Mouse (Mus musculus): Measurements from ENCODE around the gene Ehd3. TPM values are rescaled to one million over a fixed set of nuclear protein-coding genes. Genes with fewer than 3 reads are reported as not detected.

Ehd3 gene
- 10 to 100 TPM; 81.7 to 82.3 TPM for total RNA-seq (2021)

DNA sequence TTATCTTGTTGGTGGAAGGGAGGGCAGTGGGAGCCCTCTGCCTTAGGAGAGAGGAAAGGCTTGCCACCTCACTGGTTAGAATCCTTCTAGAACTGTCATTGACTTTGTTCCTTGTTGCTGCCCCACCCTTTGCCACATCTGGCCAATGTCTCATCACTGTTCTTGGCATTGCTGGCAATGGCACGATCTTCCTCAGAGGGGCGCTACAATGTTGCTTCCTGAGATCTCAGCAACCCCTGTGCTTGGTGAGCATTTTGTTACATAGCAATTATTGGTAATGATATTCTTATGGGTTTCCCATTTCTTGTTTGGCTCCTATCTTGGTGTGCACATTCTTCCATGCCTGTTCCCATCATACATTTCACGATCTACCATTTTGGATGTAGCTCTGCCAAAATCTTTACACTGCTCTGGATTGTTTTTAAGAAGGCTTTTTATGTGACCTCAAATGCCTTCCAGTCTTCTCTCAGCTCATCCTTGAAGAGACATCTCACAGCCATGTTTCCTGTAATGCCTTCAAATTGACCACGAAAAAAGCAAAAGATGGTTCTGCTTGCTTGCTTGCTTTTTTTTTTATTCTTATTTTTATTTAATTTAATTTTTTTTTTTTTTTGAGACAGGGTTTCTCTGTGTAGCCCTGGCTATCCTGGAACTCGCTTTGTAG lies at the start of gene Ehd3:
TSS of gene Ehd3 (plus strand) at position 614 of the 664 bp plus-strand sequence.
- intact Hi-C loops (cut with DNase I) = loop anchor here (2.0 kb wide), 1 partner anchor 79 kb away; no protein-coding TSS in a partner anchor
- DNase-seq (ENCODE audit: low spot score in 2 of 2) = no peak

DNA sequence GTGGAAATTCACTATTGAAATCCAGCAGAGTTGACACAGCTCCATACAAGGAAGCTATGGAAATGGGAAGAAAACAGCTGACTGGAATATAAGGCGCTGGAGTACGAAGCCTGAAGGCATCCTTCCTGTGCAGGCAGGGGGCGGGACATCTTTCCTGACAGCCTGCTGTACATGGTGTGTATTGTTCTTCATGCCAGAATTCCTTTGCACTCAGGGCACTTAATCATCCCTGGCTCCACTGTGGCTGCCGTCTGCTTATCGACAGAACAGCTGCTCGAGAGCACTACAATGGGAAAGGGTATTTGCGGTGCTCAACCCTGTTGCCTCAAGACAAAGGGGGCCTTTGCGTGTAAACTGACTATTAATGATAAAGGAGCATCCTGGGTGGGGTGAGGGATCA lies 33.0 kb upstream of the Ehd3 start:
- peak; percentile 3 to 4 for DNase-seq (ENCODE audit: low spot score in 2 of 2)
- intact Hi-C loops (cut with DNase I) = no loop called here

DNA sequence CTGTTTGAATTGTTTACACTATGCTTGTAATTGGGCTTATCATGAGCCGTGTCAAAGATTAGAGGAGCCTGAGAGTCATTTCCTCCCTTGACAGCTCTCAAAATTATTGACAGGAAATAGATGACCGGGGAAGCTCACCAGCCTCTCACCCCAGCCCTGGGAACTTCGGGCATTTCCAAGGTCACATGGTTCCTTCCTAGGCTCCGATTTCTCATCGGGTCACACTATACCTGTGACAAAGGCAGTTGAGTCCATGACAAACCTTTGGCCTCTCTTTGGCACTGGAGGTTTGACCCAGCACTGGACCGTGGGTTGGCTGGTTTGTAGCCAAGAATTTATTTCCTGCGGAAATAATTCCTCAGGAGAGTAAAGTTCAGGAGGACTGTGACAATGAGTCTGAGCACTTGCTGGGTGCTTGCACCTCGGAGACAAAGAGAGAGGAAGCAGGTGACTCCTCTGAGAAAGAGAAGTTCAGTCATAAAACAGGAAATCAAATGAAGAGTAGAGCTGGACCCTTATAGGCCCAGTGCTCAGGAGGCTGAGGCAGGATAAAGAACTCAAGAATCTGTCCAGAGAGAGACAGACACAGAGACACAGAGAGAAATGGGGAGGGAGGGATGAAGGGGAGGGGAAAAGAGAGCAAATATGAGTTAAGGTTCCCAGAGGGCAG lies 17.2 kb upstream of the Ehd3 start:
- no peak for DNase-seq (ENCODE audit: low spot score in 2 of 2)
- intact Hi-C loops (cut with DNase I) = no loop called here

DNA sequence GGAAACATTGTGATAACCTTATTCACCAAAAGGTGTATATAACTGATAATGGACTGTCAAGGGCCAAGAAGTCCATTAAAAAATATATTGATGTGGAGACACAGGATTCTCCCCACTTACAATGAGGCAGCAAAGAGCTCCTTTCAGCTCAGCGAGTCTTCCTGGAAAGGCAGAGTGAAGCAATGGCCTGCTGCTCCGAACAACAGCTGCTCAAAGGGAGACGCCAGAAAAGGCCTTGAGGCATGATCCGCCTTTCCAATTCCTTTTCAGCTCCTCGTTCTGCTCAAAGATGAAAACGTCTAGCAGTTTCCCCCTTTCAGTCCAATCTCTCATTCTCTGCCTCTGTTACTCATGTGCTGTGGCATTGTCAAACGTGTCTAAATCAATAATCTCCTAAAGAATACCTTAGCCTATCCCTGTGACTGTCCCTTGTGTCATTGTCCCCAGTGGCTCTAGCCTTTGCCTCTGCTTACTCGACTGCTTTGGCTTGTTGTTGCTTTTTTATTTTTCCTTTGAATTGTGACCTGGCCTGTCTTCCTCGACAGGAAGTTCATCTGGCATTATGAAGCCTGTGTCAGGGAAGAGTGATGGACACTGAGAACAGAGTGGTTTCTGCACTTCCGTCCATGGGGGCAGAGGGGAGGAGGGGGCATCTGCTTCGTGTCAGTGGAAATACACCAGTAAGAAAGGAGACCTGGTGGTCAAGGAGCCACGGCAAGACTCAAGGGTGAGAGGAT lies 13.5 kb upstream of the Ehd3 start:
- DNase-seq (ENCODE audit: low spot score in 2 of 2) = no peak
- intact Hi-C loops (cut with DNase I) = no loop called here

DNA sequence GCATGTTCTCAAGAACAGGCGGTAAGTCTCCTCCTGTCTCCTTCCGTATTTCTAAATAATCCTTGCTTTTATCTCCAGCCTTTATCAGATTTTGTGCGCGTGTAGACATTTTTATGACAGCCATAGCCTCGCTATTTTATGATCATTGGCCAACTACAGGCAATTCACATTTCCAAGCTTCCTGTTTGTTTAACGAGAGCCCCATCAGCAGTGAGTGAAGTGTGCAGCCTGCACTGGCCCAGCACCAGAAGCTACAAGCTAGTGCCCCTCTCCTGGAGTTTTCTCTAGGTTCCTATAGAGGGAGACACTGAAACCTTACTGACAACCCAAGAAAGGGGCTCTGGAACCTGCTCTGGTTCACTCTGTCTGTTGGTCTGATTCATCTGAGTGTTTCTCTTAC lies 7.1 kb upstream of the Ehd3 start:
- no peak for DNase-seq (ENCODE audit: low spot score in 2 of 2)
- intact Hi-C loops (cut with DNase I) = no loop called here

DNA sequence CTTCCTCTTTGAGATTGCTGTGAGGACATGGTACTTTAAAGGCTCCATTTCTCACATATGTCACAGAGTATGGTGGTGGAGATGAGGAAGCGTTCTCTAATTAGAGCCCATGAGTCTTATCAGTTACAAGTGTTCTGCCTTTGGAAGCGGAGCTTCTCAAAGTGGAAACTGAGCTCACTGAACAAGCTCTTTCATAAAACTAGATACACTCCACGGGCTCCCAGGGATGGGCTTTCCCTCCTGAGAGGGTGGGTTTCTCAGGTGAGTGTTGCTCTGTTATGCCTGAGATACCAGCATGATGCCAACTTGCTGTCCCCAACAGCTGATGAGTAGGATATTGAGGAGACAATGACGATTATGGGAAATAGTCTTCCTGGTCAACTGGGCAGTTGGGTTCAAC lies 6.2 kb upstream of the Ehd3 start:
- intact Hi-C loops (cut with DNase I) = no loop called here
- DNase-seq (ENCODE audit: low spot score in 2 of 2) = no peak

DNA sequence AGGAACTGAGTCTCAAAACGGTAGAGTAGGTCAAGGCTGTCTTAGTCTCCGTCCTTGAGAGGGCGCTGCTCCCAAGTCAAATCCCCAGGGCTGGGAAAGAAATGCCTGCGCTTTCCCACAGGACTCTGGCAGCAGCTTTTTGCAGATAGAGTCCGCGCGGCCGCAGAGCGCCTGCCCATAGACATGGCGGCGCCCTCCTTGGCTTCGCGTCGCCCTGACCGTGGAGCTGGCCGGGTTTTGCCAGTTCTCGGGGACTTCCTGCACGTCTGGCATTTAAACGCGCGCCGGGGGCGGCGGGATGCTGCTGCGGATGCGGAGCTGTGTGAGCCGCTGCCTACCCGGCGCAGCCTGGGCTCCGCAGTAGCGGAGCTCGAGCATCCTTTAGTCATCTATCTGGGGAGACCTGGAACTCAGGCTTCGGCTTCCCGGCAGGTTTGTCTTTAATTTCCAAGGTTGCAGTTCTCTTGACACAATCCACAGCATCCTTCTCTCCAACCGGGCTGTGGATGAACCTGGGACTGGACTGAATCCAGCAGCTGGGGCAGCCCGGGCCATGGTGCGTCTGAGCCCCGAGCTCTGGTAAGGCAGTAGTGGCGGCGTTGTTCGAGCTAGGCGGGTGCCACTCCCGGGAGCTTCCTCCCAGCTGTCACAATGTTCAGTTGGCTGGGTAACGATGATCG lies 798 bp downstream of the Ehd3 start:
- DNase-seq (ENCODE audit: low spot score in 2 of 2) = peak; percentile 96
- intact Hi-C loops (cut with DNase I) = loop anchor here (2.0 kb wide), 1 partner anchor 78 kb away; no protein-coding TSS in a partner anchor

DNA sequence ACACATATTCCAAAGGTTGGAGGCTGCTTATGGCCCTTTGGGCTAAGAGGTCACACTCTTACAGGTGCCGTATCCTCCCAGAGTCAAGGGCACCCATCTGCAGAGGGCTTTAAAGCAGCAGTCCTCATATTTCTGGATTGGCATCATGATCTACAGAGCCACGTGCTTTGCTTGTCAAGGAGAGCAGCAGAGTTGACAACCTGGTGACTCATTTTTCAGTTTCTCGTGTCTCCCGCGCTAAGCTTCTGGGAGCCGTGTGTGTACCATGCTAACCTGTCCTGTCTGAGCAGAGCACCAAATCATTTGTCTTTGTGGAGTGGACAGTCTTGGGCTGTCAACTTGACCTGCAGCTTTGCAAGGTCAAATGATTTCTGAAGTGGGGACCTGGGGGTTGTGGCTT lies 2.4 kb downstream of the Ehd3 start:
- no peak for DNase-seq (ENCODE audit: low spot score in 2 of 2)
- intact Hi-C loops (cut with DNase I) = no loop called here

DNA sequence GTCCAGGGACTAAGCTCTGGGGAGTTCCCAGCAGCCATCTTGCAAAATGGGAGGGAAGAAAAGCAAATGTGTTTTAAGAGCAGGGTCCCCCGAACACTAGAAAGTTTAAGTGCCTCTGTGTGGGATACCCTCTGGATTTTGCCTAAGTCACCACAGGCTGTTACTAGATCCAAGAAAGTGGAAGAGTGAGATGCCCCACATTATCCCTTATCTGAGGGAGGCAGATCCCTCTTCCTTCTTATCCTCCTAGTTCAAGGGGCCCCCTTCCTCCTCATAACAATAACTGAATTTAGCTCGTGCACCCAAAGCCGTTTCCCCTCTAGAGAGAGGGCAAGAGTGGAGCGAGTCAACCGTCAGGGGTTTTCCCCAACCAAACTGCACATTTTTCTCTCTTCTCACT lies 3.3 kb downstream of the Ehd3 start:
- DNase-seq (ENCODE audit: low spot score in 2 of 2) = no peak
- intact Hi-C loops (cut with DNase I) = no loop called here

DNA sequence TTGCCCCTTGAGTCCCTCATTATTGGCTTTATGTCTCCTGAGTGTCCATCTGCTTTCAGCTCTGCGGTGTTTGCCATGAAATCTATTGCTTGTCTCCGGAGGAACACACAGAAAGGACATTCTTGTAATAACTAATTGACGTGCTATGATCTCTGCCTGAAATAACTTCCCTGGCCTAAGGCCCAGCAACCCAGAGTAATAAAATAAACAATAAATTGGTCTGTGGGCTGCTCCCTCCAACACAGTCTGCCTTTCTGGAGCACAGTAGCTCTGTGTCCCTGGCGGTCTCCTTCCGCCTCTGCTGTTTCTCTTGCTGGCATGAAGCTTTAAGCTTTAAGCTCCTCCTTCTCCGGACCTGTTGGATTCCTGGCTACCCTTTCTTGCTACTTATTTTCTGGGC lies 4.5 kb downstream of the Ehd3 start:
- intact Hi-C loops (cut with DNase I) = no loop called here
- no peak for DNase-seq (ENCODE audit: low spot score in 2 of 2)

DNA sequence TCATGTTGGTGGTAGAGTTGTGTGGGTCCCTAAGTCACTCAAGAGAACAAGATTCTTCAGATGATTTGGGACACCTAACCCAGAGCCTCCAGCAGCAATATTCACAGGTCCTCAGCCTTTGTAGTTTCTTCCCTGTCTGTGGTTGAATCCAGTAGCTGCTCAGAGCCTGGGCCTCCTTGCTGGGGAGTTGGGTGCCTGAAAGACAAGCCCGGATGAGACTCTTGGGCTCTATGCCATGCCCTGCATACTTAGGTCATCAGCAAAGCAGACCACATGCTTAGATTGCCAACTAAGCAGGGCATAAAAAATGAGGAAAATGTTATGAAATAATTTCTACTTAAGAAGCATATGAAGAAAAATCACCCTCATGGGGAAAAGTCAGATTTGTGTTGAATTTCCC lies 6.9 kb downstream of the Ehd3 start:
- intact Hi-C loops (cut with DNase I) = no loop called here
- DNase-seq (ENCODE audit: low spot score in 2 of 2) = no peak

DNA sequence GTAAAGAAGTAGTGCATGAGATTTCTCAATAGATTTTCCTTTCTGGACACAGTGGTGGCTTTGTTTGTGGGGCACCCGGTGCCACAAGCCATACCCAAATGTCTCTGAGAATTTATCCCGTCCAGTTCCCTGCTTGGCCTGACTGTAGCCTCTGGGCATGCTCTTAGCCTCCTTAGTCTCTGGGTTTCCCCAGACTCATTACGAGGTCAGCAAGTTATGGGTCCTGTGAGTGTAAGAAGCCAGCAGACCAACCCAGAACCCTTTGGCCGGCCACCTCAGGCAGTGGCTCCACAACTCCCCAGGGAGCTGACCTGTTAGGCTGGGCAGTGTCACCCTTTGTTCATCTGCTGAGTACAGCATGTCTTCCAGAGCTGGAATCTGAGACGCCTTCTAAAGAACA lies 7.6 kb downstream of the Ehd3 start:
- intact Hi-C loops (cut with DNase I) = no loop called here
- no peak for DNase-seq (ENCODE audit: low spot score in 2 of 2)

DNA sequence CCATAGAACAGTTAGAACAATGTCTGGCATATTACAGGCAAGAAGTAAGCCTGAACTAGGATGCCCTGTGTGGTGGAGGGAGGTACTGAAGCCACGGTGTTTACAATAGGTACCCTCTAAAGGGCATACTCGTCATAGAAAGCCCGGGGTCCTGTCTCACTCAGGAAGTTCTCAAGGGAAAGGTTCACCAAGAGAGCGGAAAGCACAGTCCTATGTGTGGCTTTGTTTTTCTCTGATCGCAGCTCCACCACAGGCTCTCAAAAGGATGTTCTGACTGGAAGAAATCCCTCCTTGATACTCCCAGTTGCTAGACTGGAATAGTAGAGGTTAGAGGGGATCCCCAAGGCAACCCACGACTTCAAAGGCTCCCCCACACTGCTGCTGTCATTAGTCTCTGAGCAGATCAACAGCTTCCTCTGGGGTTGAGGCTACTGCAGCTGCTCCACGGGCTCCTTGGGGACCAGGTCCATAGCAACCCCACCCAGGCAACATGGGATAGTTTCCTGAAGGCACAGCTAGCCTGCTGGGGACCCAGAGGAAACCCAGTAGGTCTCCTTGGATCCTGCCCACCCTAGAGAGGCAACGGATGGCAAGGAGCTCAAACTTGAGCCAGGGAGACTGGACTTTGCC lies 9.2 kb downstream of the Ehd3 start:
- no peak for DNase-seq (ENCODE audit: low spot score in 2 of 2)

DNA sequence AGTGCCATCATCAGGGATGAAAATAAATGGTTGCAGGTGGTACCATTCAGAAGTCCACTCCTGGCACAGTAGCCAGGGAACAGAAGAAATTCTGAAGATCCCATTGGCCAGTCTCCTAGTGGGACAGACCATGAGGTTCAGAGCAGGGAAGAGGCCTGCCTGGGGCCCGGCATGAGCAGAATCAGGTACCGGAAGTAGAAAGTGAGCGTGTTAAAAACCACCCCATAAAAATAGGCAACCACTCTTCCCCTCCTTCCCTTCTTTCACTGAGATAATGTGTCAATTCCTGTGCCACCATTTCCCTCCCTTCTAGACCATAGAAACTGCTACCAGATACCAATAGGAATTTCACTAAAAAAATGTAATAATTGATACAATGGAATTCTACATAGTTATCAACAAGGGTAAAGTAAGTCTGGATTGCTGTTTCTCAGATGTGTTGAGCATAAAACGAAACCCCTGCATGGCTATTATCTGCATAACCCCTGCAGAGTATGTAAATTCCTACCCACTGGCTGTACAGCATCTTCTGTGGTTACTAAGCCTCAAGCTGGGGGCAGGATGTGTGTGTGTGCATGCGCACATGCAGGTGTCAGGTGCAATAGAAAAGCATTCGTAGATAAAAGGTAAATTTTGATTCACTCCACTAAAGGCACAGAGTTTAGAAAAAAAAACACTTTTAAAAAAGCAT lies 10.7 kb downstream of the Ehd3 start:
- intact Hi-C loops (cut with DNase I) = no loop called here
- no peak for DNase-seq (ENCODE audit: low spot score in 2 of 2)

More for the DNA sequence above, 9.2 kb downstream of the Ehd3 start:
- intact Hi-C loops (cut with DNase I) = no loop called here

DNA sequence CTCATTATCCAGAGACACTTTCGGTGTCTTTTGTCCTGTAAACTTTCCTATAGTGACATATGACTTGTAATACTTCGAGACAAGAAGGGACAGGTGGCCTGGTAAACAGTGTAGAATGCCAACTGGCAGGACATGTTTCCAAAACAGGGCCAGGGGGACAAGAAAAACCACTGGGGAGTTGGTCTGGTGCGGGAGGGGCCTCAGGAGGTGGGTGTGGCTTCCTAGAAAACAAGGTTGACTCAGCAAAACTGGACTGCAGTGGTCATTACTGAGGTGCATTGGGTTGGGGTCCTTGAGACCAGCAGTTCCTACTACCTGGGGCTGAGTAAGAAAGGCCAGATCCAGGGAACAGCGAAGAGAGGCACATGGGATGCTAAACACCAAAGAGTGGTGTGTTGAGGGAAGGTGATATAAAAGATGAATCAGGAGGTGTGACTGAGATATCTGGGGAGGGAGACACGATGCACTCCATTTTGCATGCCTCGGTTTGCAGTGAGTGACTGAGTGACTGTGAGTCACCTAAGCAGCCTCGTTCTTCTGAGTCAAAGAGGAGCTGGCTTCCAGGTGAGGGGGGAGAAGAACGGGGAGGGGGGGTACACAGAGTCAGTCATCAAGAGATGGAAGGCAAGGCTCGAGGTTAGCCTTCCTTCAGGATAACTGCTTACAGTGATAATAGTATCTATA lies 13.9 kb downstream of the Ehd3 start:
- DNase-seq (ENCODE audit: low spot score in 2 of 2) = no peak
- intact Hi-C loops (cut with DNase I) = no loop called here

DNA sequence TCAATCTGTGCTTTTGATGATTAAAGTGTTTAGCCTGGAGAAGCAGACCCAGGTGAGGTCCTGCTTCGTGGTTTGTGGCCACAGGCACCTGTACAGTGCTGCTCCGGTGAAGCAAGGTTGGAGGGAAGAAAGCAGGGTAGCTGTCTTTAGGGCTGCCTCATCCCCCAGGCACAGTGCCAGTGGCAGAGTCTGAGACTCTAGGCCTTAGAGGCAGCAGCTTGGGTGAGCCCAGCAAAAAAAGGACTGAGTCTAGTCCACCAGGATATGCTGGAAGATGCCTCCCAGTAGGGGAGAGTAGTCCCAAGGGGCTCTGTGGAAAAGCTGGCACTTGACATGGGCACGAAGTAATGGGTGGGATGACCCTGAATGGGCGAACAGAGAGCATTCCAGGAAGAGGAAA lies 15.0 kb downstream of the Ehd3 start:
- intact Hi-C loops (cut with DNase I) = no loop called here
- DNase-seq (ENCODE audit: low spot score in 2 of 2) = no peak

DNA sequence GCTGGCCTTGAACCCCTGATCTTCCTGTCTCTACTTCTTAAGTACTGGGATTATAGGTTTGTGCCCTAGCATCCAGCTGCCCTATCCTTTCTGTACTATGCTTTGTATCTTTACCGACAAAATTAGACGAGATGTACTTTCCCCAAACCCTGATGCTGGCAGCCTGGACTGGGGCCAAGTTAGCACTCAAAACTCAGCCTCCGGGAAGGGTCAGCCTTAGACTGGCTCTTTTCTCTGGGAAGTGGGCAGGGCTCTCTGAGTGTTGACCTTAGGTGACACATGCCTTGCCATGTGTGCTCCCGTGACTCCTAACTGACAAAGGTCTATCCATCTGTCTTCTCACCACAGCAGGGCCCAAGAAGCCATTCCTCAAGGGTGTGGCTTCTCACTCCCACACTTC lies 16.8 kb downstream of the Ehd3 start:
- intact Hi-C loops (cut with DNase I) = no loop called here
- no peak for DNase-seq (ENCODE audit: low spot score in 2 of 2)

DNA sequence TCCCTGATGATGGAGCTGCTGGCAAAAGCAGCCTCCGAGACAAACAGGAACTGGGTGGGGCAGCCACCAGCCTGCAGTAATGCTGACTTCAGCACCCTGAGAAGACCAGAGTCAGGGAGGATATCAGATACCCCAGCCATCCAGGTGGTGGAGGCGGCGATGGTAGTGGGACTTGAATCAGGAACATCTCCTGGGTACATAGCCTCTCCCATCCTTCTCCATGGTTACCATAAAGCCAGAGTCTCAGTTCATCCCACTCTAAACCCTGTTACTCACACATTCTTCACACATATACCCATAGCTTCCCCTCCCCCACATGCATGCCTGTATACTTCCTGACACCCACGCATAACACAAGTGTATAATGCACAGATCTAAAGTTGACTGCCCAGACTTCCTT lies 18.3 kb downstream of the Ehd3 start:
- peak; percentile 28 to 43 for DNase-seq (ENCODE audit: low spot score in 2 of 2)
- intact Hi-C loops (cut with DNase I) = no loop called here

Data from left cerebral cortex, postnatal 36 days (tissue).